Mouse (Mus musculus): ENCODE measurements around the gene Zfp54. TPM values are rescaled to one million over a fixed set of nuclear protein-coding genes. Genes with fewer than 3 reads are reported as not detected.

Gene Zfp54
- 0.17 and 0.35 TPM in 2 replicates for polyA plus RNA-seq (2012; ENCODE audit: low replicate concordance)

GRCm38 (mm10) chr17:21422664-21423599 lies at the start of gene Zfp54:
Gene Zfp54 (plus strand): TSS chr17:21423227.

GRCm38 (mm10) chr17:21383391-21384056 lies 39.5 kb upstream of the Zfp54 start, which contains the start of gene Zfp677:
Gene Zfp677 (plus strand): TSS chr17:21383748.

DNA sequence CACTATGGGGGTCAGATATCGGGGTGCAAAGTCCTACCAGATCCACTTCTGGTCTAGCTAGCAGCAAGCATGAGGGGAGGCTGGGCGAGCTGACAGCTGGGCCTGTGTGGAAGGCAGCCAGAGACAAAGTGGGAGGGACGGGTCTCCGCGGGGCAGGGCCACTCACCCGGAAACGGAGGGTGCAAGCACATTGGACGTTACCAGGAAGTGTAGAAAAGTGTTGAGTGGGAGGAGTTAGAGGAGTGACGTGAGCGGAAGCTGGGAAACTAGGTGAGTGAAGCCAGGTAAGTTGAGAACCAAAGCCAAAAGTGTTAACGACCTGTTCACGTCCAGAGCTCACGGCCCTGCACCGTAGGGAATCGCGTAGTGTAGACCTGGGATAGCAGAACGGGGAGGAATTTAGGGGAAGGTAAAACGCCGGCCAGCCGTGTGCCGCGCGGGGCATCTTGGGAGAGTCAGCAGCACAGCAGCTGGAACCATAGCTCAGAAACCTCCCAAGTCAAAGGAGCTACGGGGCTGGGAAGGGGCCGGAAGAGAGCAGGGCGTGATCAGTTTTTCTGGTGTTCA lies 27.2 kb downstream of the Zfp54 start, which contains the start of gene Zfp51:
Gene Zfp51, plus strand, starts transcription at position 237 of the 567 bp plus-strand sequence.

Other genes with a start within 250 kb of the Zfp54 start
- gene Vmn1r234, start 197.1 kb upstream of the Zfp54 start, polyA plus RNA-seq (2012; ENCODE audit: low replicate concordance) = not detected in 2 replicates
- gene Vmn1r235, start 166.8 kb upstream of the Zfp54 start, polyA plus RNA-seq (2012; ENCODE audit: low replicate concordance) = not detected in 2 replicates
- gene Vmn1r236, start 140.3 kb upstream of the Zfp54 start, polyA plus RNA-seq (2012; ENCODE audit: low replicate concordance) = not detected in 2 replicates
- gene Vmn1r237, start 111.4 kb upstream of the Zfp54 start, polyA plus RNA-seq (2012; ENCODE audit: low replicate concordance) = not detected in 2 replicates
- gene Zfp677, start 39.5 kb upstream of the Zfp54 start, polyA plus RNA-seq (2012; ENCODE audit: low replicate concordance) = 0.20 TPM in 1 of 2 replicates, not detected in the other
- gene Zfp51, start 27.1 kb downstream of the Zfp54 start, polyA plus RNA-seq (2012; ENCODE audit: low replicate concordance) = 0.09 and 1.2 TPM in 2 replicates
- 0.66 and 1.7 TPM in 2 replicates for gene Zfp53, start 65.8 kb downstream of the Zfp54 start, polyA plus RNA-seq (2012; ENCODE audit: low replicate concordance)
- gene Zfp52, start 112.3 kb downstream of the Zfp54 start, polyA plus RNA-seq (2012; ENCODE audit: low replicate concordance) = 0.16 and 0.38 TPM in 2 replicates
- gene Zfp948, start 143.8 kb downstream of the Zfp54 start, polyA plus RNA-seq (2012; ENCODE audit: low replicate concordance) = 0.32 and 2.1 TPM in 2 replicates
- 0.34 TPM in 1 of 2 replicates, not detected in the other for gene Zfp983, start 227.4 kb downstream of the Zfp54 start, polyA plus RNA-seq (2012; ENCODE audit: low replicate concordance)